Mouse (Mus musculus) gonadal fat pad, adult 2 months (tissue): Measurements from ENCODE around the gene Pigl. TPM values are rescaled to one million over a fixed set of nuclear protein-coding genes. Genes with fewer than 3 reads are reported as not detected.

Source experiments
- DNase-seq: peaks from one replicate; pipeline ENCODE4 v3.0.0-alpha.2; 2012; ENCODE audit warnings: low read depth
- polyA plus RNA-seq: library from polyadenylated mRNA; depleted of rRNA; stranded (reverse); fragments of >200 nt; gene quantifications from 2 replicates; pipeline ENCODE4 v1.2.3, GENCODE M21; 2012

Gene Pigl
- polyA plus RNA-seq, 1 experiment: 10.0 TPM

DNA sequence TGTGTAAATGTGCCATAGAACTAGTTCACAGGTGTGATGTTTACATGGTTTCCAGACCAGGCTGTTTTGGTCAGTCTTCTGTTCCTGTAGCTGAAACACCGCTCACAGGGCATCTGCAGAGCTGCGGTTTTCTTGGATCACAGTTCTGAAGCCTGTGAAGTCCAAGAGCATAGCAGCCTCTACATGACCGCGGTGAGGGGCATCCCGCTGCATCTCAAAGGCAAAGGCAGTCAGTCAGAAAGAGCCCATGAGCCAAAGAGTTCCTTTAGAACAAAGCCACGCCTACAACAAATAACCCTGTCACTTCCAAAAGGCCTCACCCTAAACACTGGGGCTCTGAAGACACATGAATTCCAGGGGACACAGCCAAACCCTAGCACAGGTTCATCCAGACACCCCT, 55.1 kb downstream of the Pigl start:
- no peak for DNase-seq

DNA sequence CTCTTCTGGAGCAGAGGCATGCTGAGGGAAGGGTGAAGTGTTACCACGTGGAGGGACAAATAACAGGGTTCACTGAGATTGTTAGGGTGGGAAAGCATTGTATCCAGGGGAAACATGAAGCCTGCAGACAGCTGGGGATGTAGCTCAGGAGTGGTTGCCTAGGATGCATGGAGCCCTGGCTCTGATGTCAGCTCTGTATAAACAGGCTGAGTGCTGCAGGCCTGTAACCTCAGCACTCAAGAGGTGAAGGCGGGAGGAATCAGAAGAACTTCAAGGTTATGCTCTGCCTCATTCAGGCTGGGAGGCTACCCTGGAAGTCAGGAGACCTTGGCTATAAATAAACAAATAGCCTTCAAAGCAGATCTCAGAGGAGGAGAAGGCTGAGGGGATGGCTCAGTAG, 60.7 kb downstream of the Pigl start:
- no peak for DNase-seq

GRCm38 (mm10) chr11:62522283-62522682, 64.0 kb downstream of the Pigl start:
- no peak for DNase-seq

DNA sequence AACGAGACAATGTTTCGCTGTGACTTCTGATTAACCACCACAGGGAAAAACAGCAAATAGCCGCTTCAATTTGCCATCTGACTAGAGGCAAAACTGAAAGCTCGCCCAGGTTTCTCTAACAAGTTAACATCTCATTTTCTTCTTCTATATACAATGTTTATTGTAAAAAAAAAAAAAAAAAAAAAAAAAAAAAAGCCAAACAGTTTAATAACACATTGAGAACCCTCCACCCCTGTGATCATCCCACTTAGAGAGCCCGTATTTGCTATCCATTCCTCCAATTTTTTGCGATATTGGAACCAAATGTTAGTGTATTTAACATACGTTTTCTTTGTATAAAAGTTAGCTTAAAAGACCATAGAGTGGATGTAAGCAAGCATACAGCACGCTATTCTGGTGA, 78.8 kb downstream of the Pigl start:
- no peak for DNase-seq

DNA sequence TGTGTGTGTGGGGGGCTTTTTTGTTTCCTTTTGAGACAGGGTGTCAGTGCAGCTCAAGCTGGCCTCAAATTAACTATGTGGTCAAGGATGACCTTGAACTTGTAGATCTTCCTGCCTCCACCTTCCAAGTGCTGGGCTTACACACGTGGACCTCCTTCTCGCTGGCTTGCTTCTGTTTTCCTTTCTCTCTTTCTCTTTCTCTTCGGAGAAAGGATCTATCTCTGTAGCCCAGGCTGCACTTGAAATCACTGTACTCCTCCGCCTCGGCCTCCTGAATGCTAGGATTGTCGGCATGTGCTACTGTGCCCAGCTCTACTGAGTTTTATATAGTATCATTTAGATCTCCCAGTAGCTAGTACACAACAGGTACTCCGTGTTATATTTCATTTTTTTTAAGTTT, 79.3 kb downstream of the Pigl start:
- no peak for DNase-seq

GRCm38 (mm10) chr11:62538321-62539088, 80.2 kb downstream of the Pigl start:
- no peak for DNase-seq

DNA sequence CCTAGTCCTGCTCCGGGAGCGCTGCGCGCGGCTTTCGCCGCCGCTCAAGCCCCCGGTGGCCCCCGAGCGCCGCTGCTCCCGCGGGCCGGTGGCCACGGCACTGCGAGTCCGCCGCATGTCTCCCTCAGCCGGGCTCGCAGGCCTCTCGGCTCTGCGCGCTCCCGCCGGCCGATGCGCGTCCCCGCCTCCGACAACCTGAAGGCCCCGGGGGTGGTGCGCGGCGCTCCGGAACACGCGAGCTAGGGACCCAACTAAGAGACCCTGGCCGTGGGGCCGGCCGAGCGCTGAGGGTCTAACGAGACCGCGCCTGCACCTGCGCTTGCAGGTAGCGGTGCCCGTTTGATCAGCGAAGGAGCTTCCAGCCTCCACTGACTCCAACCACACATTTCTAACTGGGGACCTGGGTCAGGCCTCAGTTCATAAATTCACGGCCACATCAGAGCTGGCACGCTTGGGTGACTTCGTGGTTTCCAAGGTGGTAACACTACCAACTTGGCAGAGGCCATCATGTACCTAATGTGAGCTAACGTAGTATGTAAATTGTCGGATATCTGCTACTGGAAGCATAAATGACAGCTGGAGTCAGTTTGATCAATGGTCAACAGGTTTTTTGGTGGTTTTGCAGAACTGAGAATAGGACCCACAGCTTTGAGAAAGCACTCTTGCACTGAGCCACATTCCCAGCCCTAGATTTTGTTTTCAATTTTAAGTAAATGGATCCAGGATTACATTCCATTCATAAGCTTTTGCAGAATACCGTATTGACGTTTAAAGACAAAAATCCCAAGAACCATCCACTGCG, 81.0 kb downstream of the Pigl start, which contains the start of gene Cenpv:
Gene Cenpv (minus strand): TSS at position 173 of the 802 bp plus-strand sequence.
- no peak for DNase-seq

GRCm38 (mm10) chr11:62540167-62540566, 81.9 kb downstream of the Pigl start:
- no peak for DNase-seq

DNA sequence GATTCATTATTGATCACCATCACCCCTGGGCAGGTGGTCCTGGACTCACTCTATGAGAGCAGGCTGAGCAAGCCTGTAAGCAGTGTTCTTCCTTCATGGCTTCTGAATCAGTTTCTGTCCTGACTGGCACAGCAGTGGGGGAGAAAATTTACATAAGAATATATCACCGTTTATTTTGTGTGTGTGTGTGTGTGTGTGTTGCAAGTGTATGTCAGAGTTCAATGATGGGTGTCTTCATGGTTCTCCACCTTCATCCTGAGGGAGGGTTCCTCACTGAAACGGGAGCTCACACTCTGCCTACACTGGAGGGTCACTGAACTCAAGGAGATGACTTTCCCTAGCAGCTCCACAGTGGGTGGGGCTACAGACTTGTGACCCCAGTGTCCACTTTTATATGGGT, 82.7 kb downstream of the Pigl start:
- no peak for DNase-seq

- no peak for DNase-seq
These were observed 83.3 kb downstream of the Pigl start for GRCm38 (mm10) chr11:62541581-62541980.

- DNase-seq: no peak
These were observed 85.7 kb downstream of the Pigl start for GRCm38 (mm10) chr11:62543991-62544390.

GRCm38 (mm10) chr11:62549782-62550181, 91.5 kb downstream of the Pigl start:
- no peak for DNase-seq

GRCm38 (mm10) chr11:62550227-62550685, 92.0 kb downstream of the Pigl start:
- no peak for DNase-seq

DNA sequence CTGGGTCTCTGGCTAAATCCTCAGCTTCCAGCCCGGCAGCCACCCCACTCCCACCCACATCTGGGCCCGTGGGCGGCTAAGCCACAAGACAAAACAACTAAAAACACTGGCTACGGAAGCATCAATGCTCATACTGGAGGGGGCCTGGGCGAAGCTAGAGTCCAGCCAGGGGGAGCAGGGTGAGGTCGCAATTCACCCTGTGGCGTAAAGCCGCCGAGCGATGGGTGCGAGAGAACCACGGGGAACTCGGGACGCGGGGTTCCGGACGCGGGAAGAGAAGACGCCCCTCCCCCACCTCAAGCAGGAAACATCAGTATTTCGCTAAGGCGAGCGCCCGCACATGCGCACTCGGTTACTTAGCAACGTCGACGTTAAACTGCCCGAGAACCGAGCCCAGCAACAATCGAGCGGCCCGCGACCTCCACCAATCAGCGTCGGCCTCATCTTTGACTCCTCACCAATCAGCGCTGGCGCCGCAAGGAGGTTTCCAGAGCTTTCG, 92.5 kb downstream of the Pigl start, which contains the start of gene Ubb:
Gene Ubb (plus strand): TSS at position 445 of the 499 bp plus-strand sequence.
- no peak for DNase-seq

GRCm38 (mm10) chr11:62551226-62552119, 93.2 kb downstream of the Pigl start:
- no peak for DNase-seq

GRCm38 (mm10) chr11:62553186-62553585, 94.9 kb downstream of the Pigl start:
- no peak for DNase-seq

GRCm38 (mm10) chr11:62553633-62554032, 95.4 kb downstream of the Pigl start:
- no peak for DNase-seq

DNA sequence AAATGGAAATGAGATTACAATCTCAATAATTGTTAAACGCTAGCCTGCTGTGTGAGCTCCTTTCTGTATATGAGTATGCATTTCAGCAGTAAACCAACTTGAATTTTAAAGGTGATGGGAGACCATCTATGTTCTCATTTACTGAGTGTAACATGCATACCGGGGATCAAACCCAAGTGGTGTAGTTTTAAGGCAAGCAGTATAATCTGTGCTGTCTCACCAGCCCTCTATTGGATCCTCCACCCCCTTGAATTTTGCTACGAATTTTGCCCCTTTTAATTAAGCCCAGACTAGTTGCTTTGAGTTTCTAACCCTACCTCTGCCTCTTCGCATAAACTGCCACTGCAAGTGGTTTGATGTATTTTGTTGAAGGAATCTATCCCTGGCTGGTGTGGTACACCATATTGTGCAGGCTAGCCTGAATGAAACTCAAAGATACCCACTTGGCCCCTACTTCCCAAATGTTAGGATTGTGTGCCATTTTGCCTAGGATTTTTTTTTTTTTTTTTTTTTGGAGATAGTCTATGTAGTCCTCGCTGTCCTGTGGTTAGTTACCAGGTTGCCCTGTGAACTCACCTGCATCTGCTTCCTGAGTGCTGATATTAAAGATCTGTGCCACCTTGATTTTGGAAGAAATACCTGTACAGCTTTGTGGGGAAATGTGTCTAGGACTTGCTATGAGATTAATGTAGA, 96.0 kb downstream of the Pigl start:
- no peak for DNase-seq

DNA sequence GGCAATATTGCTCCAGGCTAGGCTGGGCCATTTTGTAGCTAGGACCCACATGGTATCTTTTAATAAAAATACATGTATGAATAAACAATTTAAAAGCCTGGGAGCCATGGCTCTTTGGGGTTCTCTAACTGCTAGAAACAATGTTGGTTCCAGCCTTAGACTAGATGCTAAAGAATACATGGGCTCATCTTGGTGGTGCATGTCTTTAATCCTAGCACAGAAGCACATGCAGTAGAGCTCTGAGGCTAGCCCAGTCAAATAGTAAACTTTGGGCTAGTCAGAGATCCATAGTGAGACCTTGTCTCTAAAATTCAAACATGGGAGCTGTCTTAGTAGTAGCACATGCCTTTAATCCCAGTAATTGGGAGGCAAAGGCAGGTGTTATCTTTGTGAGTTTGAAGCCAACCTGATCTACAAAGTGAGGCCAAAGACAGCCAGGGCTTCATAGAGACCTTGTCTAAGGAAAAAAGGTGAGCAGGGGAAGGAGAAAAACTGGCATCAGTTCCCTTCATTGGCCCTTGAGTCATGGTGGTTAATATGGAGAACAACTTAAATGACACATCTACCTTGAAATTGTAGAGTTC, 96.8 kb downstream of the Pigl start:
- no peak for DNase-seq

DNA sequence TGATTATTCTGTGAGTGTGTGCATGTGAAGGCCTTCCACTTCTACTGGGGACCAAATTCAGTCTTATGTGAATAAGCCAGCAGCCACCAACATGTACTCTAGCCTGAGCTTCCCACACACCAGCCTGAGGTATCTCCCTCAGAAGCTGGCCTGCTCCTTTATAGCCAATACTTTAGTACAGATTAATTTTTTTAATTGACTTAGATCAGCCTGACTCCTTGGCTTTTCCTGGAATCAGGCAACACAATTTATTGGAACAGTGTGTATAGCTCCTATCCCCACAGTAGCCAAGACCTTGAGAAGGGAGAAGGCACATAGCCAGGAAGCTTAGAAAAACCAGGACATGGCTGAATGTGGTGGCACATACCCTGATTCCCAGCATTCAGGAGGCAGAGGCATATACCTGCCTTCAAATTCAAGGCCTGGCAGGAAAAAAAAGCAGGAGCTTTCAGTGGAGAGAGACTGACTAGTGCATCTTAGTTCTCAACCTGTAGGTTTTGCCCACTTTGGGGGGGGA, 97.7 kb downstream of the Pigl start:
- DNase-seq: no peak
